Mouse (Mus musculus): ENCODE measurements around the gene Ercc1. TPM values are rescaled to one million over a fixed set of nuclear protein-coding genes. Genes with fewer than 3 reads are reported as not detected.
A peak's percentile ranks its signal among the peaks of the same experiment; 100 is the strongest.

Gene Ercc1
- total RNA-seq, 2 experiments from 2014 or later = 34.1 to 40.5 TPM

GRCm38 (mm10) chr7:19359892-19360641 is 15.5 kb downstream of the Ercc1 start:
- DNase-seq (ENCODE audit: low spot score in 2 of 2) = peak; percentile 76 to 86
- intact Hi-C loops (cut with DNase I) = no loop called here

GRCm38 (mm10) chr7:19360944-19361343 is 16.4 kb downstream of the Ercc1 start:
- intact Hi-C loops (cut with DNase I) = no loop called here
- peak; percentile 90 to 96 for DNase-seq (ENCODE audit: low spot score in 2 of 2)

- intact Hi-C loops (cut with DNase I) = no loop called here
- DNase-seq (ENCODE audit: low spot score in 2 of 2) = peak; percentile 59 to 62
Measured at GRCm38 (mm10) chr7:19361720-19362119, 17.1 kb downstream of the Ercc1 start.

- intact Hi-C loops (cut with DNase I) = no loop called here
- DNase-seq (ENCODE audit: low spot score in 2 of 2) = no peak
Measured at GRCm38 (mm10) chr7:19362276-19362675, 17.7 kb downstream of the Ercc1 start.

- peak; percentile 45 to 61 for DNase-seq (ENCODE audit: low spot score in 2 of 2)
- intact Hi-C loops (cut with DNase I) = no loop called here
Measured at GRCm38 (mm10) chr7:19363881-19364280, 19.3 kb downstream of the Ercc1 start.

- intact Hi-C loops (cut with DNase I) = no loop called here
- no peak for DNase-seq (ENCODE audit: low spot score in 2 of 2)
Measured at GRCm38 (mm10) chr7:19365376-19365775, 20.8 kb downstream of the Ercc1 start.

- DNase-seq (ENCODE audit: low spot score in 2 of 2) = no peak
- intact Hi-C loops (cut with DNase I) = no loop called here
Measured at GRCm38 (mm10) chr7:19368380-19368779, 23.8 kb downstream of the Ercc1 start.

- DNase-seq (ENCODE audit: low spot score in 2 of 2) = peak; percentile 67 to 70
- intact Hi-C loops (cut with DNase I) = loop anchor here (10.0 kb wide), 1 partner anchor 65 kb away; no protein-coding TSS in a partner anchor
Measured at GRCm38 (mm10) chr7:19369823-19370425, 25.3 kb downstream of the Ercc1 start.

- intact Hi-C loops (cut with DNase I) = loop anchor here (10.0 kb wide), 1 partner anchor 61 kb away; no protein-coding TSS in a partner anchor
- DNase-seq (ENCODE audit: low spot score in 2 of 2) = no peak
Measured at GRCm38 (mm10) chr7:19373367-19373766, 28.8 kb downstream of the Ercc1 start.

GRCm38 (mm10) chr7:19375368-19375767 is 30.8 kb downstream of the Ercc1 start:
- no peak for DNase-seq (ENCODE audit: low spot score in 2 of 2)
- intact Hi-C loops (cut with DNase I) = loop anchor here (10.0 kb wide), 1 partner anchor 59 kb away; no protein-coding TSS in a partner anchor

- DNase-seq (ENCODE audit: low spot score in 2 of 2) = no peak
- intact Hi-C loops (cut with DNase I) = loop anchor here (10.0 kb wide), 1 partner anchor 59 kb away; no protein-coding TSS in a partner anchor
Measured at GRCm38 (mm10) chr7:19376019-19376418, 31.4 kb downstream of the Ercc1 start.

- DNase-seq (ENCODE audit: low spot score in 2 of 2) = no peak
- intact Hi-C loops (cut with DNase I) = loop anchor here (10.0 kb wide), 1 partner anchor 57 kb away; no protein-coding TSS in a partner anchor
Measured at GRCm38 (mm10) chr7:19378049-19378448, 33.5 kb downstream of the Ercc1 start.

- DNase-seq (ENCODE audit: low spot score in 2 of 2) = peak; percentile 98 to 99
- intact Hi-C loops (cut with DNase I) = no loop called here
Measured at GRCm38 (mm10) chr7:19381377-19382165, 37.0 kb downstream of the Ercc1 start, which contains the start of gene Ercc2. Gene Ercc2 (plus strand): TSS chr7:19382010.

- intact Hi-C loops (cut with DNase I) = no loop called here
- DNase-seq (ENCODE audit: low spot score in 2 of 2) = no peak
Measured at GRCm38 (mm10) chr7:19382166-19382541, 37.6 kb downstream of the Ercc1 start.

- no peak for DNase-seq (ENCODE audit: low spot score in 2 of 2)
- intact Hi-C loops (cut with DNase I) = no loop called here
Measured at GRCm38 (mm10) chr7:19383708-19384107, 39.1 kb downstream of the Ercc1 start.

GRCm38 (mm10) chr7:19388699-19389413 is 44.3 kb downstream of the Ercc1 start:
- DNase-seq (ENCODE audit: low spot score in 2 of 2) = peak in 1 of 2 experiments; percentile 26
- intact Hi-C loops (cut with DNase I) = no loop called here

- intact Hi-C loops (cut with DNase I) = no loop called here
- no peak for DNase-seq (ENCODE audit: low spot score in 2 of 2)
Measured at GRCm38 (mm10) chr7:19394484-19394883, 49.9 kb downstream of the Ercc1 start.

- DNase-seq (ENCODE audit: low spot score in 2 of 2) = no peak
- intact Hi-C loops (cut with DNase I) = no loop called here
Measured at GRCm38 (mm10) chr7:19399496-19400280, 55.1 kb downstream of the Ercc1 start.

- intact Hi-C loops (cut with DNase I) = no loop called here
- DNase-seq (ENCODE audit: low spot score in 2 of 2) = no peak
Measured at GRCm38 (mm10) chr7:19400946-19401345, 56.4 kb downstream of the Ercc1 start.

Data from left cerebral cortex, postnatal 25 days (tissue).